Mouse (Mus musculus) testis, postnatal 14 days (tissue): ENCODE results near the gene Tigar.

ENCODE experiments used
- DNase-seq: peaks from one replicate; pipeline ENCODE4 v3.0.0; 2021; ENCODE audit warnings: low spot score

Tigar gene

DNA sequence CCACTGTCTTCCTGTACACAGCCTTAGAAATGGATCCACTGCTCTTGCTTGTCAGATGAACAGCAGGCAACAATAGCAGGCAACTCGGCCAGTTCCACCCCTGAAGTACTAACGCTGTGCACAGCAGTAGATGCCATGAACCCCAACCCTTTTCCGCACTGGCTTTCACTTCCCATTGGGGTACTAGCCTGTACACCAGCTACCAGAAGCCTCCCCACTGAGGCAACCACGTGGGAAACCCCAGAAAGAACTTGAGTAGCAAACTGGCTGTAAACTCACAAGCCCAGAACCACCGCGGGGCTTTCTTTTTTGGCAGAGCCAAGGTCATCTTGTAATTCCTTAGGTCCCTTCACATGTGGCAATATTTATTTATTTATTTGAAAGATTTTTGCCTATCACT lies 27.5 kb downstream of the Tigar start:
- DNase-seq, result no peak

DNA sequence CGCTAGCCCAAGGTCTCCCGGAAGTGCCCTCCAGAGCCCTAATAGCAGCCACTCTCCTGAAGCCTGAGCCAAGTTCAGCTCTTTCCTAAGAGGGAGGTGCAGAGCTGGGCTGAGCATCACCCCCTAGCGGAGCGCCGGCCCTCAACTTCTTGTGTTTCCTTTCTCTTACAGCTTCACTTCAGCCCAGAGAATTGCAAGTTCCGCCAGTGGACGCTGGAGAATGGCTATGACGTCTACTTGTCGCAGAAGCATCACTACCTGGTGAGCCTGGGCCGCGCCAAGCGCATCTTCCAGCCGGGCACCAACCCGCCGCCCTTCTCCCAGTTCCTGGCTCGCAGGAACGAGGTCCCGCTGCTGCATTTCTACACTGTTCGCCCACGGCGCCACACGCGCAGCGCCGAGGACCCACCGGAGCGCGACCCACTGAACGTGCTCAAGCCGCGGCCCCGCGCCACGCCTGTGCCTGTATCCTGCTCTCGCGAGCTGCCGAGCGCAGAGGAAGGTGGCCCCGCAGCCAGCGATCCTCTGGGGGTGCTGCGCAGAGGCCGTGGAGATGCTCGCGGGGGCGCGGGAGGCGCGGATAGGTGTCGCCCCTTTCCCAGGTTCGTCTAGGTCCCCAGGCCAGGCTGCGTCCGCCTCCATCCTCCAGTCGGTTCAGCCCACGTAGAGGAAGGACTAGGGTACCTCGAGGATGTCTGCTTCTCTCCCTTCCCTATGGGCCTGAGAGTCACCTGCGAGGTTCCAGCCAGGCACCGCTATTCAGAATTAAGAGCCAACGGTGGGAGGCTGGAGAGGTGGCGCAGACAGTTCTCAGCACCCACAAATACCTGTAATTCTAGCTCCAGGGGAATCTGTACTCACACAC lies 29.3 kb downstream of the Tigar start:
- peak; percentile 27 for DNase-seq

DNA sequence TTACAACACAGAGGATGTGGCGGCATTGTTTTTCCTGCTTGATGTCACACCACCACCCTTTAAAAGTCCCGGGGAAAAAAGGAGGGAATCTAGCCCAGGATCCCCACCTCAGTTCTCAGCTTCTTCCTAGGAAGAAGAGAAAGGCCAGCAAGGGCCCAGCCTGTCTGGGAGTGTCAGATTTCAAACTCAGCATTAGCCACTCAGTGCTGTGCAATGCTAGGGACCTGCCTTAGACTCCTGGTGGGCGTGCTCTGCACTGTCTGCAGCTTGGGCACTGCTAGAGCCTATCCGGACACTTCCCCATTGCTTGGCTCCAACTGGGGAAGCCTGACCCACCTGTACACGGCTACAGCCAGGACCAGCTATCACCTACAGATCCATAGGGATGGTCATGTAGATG lies 36.5 kb downstream of the Tigar start, which contains the start of gene Fgf23:
Gene Fgf23, plus strand, starts transcription at position 86 of the 400 bp plus-strand sequence.
- DNase-seq, result no peak

DNA sequence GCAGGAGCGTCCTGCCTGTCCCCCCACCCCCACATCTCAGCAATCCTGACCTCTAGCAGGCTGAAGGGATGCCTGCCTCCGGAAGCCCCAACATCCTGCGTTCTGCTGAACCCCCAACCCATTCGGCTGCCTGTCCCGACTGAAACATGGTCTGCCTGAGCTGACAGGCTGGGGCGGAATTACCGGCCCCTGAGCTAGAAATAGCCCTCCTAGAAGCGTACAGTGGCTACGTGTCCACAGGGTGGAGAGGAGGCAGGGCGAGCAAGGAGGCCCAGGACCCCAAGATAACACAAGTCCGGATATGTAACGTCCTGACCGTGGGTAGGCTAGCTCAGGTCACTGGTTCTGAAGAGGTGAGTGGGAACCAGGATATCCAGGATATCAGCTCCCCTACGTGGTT lies 44.5 kb downstream of the Tigar start:
- no peak for DNase-seq

- DNase-seq, result no peak
Measured at GRCm38 (mm10) chr6:127063915-127064314, 45.4 kb downstream of the Tigar start.

DNA sequence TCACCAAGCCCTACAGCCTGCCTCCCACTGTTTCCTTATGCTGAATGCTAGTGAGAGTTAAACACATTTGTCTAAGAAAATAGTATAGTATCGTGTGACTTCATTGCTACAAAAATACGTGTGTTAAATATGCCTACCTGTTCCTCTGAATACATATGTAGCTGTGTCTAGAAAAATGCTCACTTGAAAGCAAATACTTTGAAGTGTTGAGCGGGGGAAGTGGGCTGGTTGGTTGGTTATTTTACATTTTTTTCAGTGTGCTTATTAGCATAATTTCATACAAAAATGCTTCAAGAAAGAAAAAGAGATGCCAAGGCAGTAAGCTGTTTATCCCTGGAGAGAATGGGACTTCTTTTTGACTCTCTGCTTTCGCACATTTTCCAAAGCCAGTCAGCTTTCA lies 49.4 kb downstream of the Tigar start:
- DNase-seq, result no peak

GRCm38 (mm10) chr6:127056990-127057588 lies 52.3 kb downstream of the Tigar start:
- no peak for DNase-seq

- DNase-seq, result no peak
Measured at GRCm38 (mm10) chr6:127050847-127051246, 58.5 kb downstream of the Tigar start.

- no peak for DNase-seq
Measured at GRCm38 (mm10) chr6:127044909-127045308, 64.4 kb downstream of the Tigar start.
